9 mouse cellular contexts compared by ENCODE assay signal in genomic region chr4:148676188-148676960, GRCm38 (mm10). TPM values are rescaled to one million over a fixed set of nuclear protein-coding genes. Genes with fewer than 3 reads are reported as not detected.
DNase-seq lines count a peak whose midpoint lies in the region; ATAC-seq and TF ChIP-seq lines count a peak whose summit lies in the region.
"Had no signal": no experiment of that assay in that cellular context is flagged by ENCODE, and none has a peak within 500 bp of the region (broad histone marks: within the 10 kb centered on the region; RNA-seq: fewer than 3 reads in every experiment).

No protein-coding gene starts in this region.

- 50% methylated on average over 16 of the region's 16 CpGs for WGBS in midbrain, postnatal 0 days

- no peak overlapping the region for H3K27ac ChIP-seq in midbrain, postnatal 0 days (ENCODE audit: low read depth, low read length)

- no peak overlapping the region for H3K9ac ChIP-seq in midbrain, postnatal 0 days (replicated peaks; ENCODE audit: low read length, poor library complexity, severe bottlenecking)

- H3K4me2 ChIP-seq in midbrain, postnatal 0 days (ENCODE audit: low read depth, low read length, poor library complexity, severe bottlenecking): no peak overlapping the region

- no peak for TF ChIP-seq CTCF in midbrain, postnatal 0 days (IDR thresholded peaks at IDR 0.05)

- ATAC-seq in midbrain, postnatal 0 days (ENCODE audit: low FRiP score): no peak
- no peak for ATAC-seq in erythroid progenitor cell, adult 5-6 weeks (replicated peaks; ENCODE audit: low FRiP score, poor library complexity, severe bottlenecking)

- H3K27me3 ChIP-seq in midbrain, postnatal 0 days (ENCODE audit: insufficient read depth, low read length): no peaks in the 10 kb centered on the region

- peak; percentile 22 to 40 for DNase-seq in left cerebral cortex, postnatal 14 days (ENCODE audit: low spot score in 2 of 2)
- DNase-seq in left cerebral cortex, postnatal 36 days (ENCODE audit: low spot score in 2 of 2): no peak
- peak; percentile 41 to 47 for DNase-seq in heart, postnatal 36 days
- peak; percentile 47 for DNase-seq in liver
- peak; percentile 35 for DNase-seq in midbrain, postnatal 0 days (ENCODE audit: low spot score)
- DNase-seq in frontal cortex, postnatal 14 days (ENCODE audit: low spot score in 2 of 2): no peak
- DNase-seq in urinary bladder, postnatal 25 days (ENCODE audit: low spot score): no peak

- H3K36me3 ChIP-seq in midbrain, postnatal 0 days (ENCODE audit: insufficient read depth, low read length): no peaks in the 10 kb centered on the region

- no peaks in the 10 kb centered on the region for H3K9me3 ChIP-seq in midbrain, postnatal 0 days (ENCODE audit: low read length)

- no peaks in the 10 kb centered on the region for H3K4me1 ChIP-seq in midbrain, postnatal 0 days (ENCODE audit: insufficient read depth, low read length)

- no peak overlapping the region for H3K4me3 ChIP-seq in midbrain, postnatal 0 days (ENCODE audit: low read depth, low read length)
- H3K4me3 ChIP-seq: erythroblast, embryonic 14.5 days had no signal

- intact Hi-C loops in left cerebral cortex, postnatal 14 days (cut with DNase I): no loop called here
- intact Hi-C loops in left cerebral cortex, postnatal 36 days (cut with DNase I): no loop called here
- intact Hi-C loops in heart, postnatal 36 days (cut with DNase I): no loop called here

RNA-seq across cellular contexts. Expression of gene Gm572, which starts 33.3 kb away (rescaled TPM):
- under 1 TPM in 1 of 2 experiments, not detected in 1; 0.26 TPM for total RNA-seq in left cerebral cortex, postnatal 14 days (2021)
- total RNA-seq in left cerebral cortex, postnatal 36 days (2021): not detected
- total RNA-seq in heart, postnatal 36 days (2021): 1 to 10 TPM; 3.7 to 5.5 TPM
- total RNA-seq in midbrain, postnatal 0 days (2014; rRNA removed): 0.44 TPM in 1 of 2 replicates, not detected in the other
- not detected in 2 replicates for polyA plus RNA-seq in midbrain, postnatal 0 days (2015; fragmentation: Nextera tagmentation; extraction: Ambion mirVana)
- total RNA-seq in erythroid progenitor cell, adult 5-6 weeks (2015; ENCODE audit: low replicate concordance): not detected in 2 replicates
- not detected in 2 replicates for total RNA-seq in erythroid progenitor cell, adult 5-6 weeks (2017; ENCODE audit: low replicate concordance)
- polyA plus RNA-seq: erythroblast, embryonic 14.5 days had no signal

RNA-seq across cellular contexts. Expression of gene Tardbp, which starts 49.6 kb away (rescaled TPM):
- 100 to 1,000 TPM; 178 to 201 TPM for total RNA-seq in left cerebral cortex, postnatal 14 days (2021)
- 100 to 1,000 TPM; 151 to 208 TPM for total RNA-seq in left cerebral cortex, postnatal 36 days (2021)
- 100 to 1,000 TPM; 123 to 130 TPM for total RNA-seq in heart, postnatal 36 days (2021)
- 94.0 and 98.7 TPM in 2 replicates for total RNA-seq in midbrain, postnatal 0 days (2014; rRNA removed)
- polyA plus RNA-seq in midbrain, postnatal 0 days (2015; fragmentation: Nextera tagmentation; extraction: Ambion mirVana): 80.7 and 94.6 TPM in 2 replicates
- total RNA-seq in erythroid progenitor cell, adult 5-6 weeks (2015; ENCODE audit: low replicate concordance): 230 and 350 TPM in 2 replicates
- 315 and 491 TPM in 2 replicates for total RNA-seq in erythroid progenitor cell, adult 5-6 weeks (2017; ENCODE audit: low replicate concordance)

Comparison
In these comparisons a context has a peak if more than half of its experiments do, and no peak if none do; other contexts are left out.
1. DNase-seq: peak in left cerebral cortex, postnatal 14 days (2 of 2), heart, postnatal 36 days (2 of 2), liver (single experiment) and midbrain, postnatal 0 days (single experiment); none in left cerebral cortex, postnatal 36 days (0 of 2), frontal cortex, postnatal 14 days (0 of 2) and urinary bladder, postnatal 25 days (single experiment).